Mouse (Mus musculus): ENCODE measurements around the gene Dclk1. TPM values are rescaled to one million over a fixed set of nuclear protein-coding genes. Genes with fewer than 3 reads are reported as not detected.

Gene Dclk1
- polyA plus RNA-seq, 1 experiment from 2014 or later, result 24.5 TPM

GRCm38 (mm10) chr3:55521776-55522175 lies 279.6 kb downstream of the Dclk1 start:
- no peak for ATAC-seq (ENCODE audit: low FRiP score, low TSS enrichment)
- Histone ChIP-seq H3K27ac (ENCODE audit: low read depth, low read length) (no peak overlapping the region), H3K9ac (ENCODE audit: low read depth, low read length) (no peak overlapping the region), H3K4me2 (replicated peaks; ENCODE audit: low read depth, low read length) (no peak overlapping the region), H3K27me3 (ENCODE audit: control insufficient read depth, insufficient read depth, low read length) (no peaks in the 10 kb centered on the region), H3K4me3 (ENCODE audit: low read length) (no peak overlapping the region), H3K36me3 (ENCODE audit: control insufficient read depth, insufficient read depth, low read length) (no peaks in the 10 kb centered on the region), H3K9me3 (ENCODE audit: control insufficient read depth, low read length) (no peaks in the 10 kb centered on the region), H3K4me1 (ENCODE audit: control insufficient read depth, insufficient read depth, low read length) (peaks cover 24% of the 10 kb centered on the region)
- WGBS, result 81% methylated on average over 8 of the region's 8 CpGs

DNA sequence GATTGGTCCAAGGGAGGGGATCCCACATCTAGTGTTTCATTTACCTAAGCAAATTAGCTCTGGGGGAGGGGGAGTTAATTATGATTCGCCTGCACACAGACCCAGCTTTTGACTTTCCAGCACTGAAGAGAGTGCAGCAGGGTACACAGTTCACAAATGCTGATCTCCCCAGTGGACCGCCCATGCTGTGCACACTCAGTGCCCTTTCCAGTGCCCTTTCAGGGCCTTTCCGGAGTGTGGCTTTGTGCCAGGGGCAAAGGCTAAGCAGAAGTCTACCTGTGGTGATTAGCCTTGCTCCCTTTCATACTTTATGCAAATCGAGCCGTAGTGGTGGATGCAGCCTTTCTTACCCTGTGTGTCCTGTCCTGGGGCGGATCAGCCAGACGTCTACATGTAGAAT lies 281.1 kb downstream of the Dclk1 start:
- no peak overlapping the region for H3K4me3 ChIP-seq (ENCODE audit: low read length)
- ATAC-seq (ENCODE audit: low FRiP score, low TSS enrichment), result 0 out of 2 replicates have a peak, but pooled peaks have one; percentile 41
- no peak overlapping the region for H3K4me2 ChIP-seq (replicated peaks; ENCODE audit: low read depth, low read length)
- H3K4me1 ChIP-seq (ENCODE audit: control insufficient read depth, insufficient read depth, low read length), result peaks cover 14% of the 10 kb centered on the region; the same call in 1 of the 2 replicates
- WGBS, result 36% methylated on average over 7 of the region's 7 CpGs
- H3K9ac ChIP-seq (ENCODE audit: low read depth, low read length), result no peak overlapping the region
- H3K9me3 ChIP-seq (ENCODE audit: control insufficient read depth, low read length), result no peaks in the 10 kb centered on the region
- H3K27me3 ChIP-seq (ENCODE audit: control insufficient read depth, insufficient read depth, low read length), result no peaks in the 10 kb centered on the region
- no peaks in the 10 kb centered on the region for H3K36me3 ChIP-seq (ENCODE audit: control insufficient read depth, insufficient read depth, low read length)
- no peak overlapping the region for H3K27ac ChIP-seq (ENCODE audit: low read depth, low read length)

DNA sequence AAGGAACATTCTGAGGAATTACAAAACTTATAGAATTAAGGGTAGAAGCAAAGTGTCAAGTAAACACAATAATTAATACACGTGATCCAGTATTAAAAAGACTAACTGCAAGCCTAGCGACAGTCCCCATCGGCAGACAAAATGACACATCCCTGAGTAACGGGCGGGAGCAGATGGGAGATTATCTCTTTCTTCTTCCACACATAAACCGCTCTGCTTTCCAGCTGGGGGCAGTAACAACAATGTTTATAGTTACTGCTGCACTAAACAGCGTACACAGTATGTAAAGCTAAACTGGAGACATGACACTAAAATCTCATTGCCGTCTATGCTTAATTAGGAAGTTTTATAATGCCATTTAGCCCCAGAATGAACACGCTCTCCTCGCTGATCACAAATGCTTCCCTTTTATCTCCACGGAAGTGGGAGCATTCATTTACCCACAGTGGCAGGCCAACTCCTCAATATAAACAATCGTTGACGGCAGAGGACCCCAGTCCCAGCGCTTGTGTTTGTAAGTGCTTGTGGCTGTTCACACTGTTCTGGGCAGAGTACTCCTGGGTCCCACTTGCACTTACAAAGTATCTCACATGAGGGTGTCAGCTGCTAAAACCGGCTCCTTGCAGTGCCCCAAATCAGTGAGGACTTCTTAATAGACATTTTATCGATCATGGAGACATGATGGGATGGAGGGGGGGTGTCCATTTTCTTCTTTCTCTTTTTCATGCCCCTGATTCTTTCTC lies 281.7 kb downstream of the Dclk1 start:
- WGBS, result 22% methylated on average over 16 of the region's 16 CpGs
- Histone ChIP-seq H3K36me3 (ENCODE audit: control insufficient read depth, insufficient read depth, low read length) (no peaks in the 10 kb centered on the region), H3K4me3 (ENCODE audit: low read length) (no peak overlapping the region), H3K4me2 (replicated peaks; ENCODE audit: low read depth, low read length) (peak overlapping the region; percentile 17; the same call in 1 of the 2 replicates), H3K9ac (ENCODE audit: low read depth, low read length) (no peak overlapping the region), H3K9me3 (ENCODE audit: control insufficient read depth, low read length) (no peaks in the 10 kb centered on the region), H3K4me1 (ENCODE audit: control insufficient read depth, insufficient read depth, low read length) (peaks cover 14% of the 10 kb centered on the region; the same call in 1 of the 2 replicates), H3K27me3 (ENCODE audit: control insufficient read depth, insufficient read depth, low read length) (no peaks in the 10 kb centered on the region), H3K27ac (ENCODE audit: low read depth, low read length) (peak overlapping the region; percentile 11; the same call in 1 of the 2 replicates)
- no peak for ATAC-seq (ENCODE audit: low FRiP score, low TSS enrichment)

GRCm38 (mm10) chr3:55524491-55525195 lies 282.5 kb downstream of the Dclk1 start:
- Histone ChIP-seq H3K4me3 (ENCODE audit: low read length) (no peak overlapping the region), H3K27ac (ENCODE audit: low read depth, low read length) (peak overlapping the region; percentile 11; the same call in 1 of the 2 replicates), H3K9me3 (ENCODE audit: control insufficient read depth, low read length) (no peaks in the 10 kb centered on the region), H3K4me2 (replicated peaks; ENCODE audit: low read depth, low read length) (no peak overlapping the region), H3K9ac (ENCODE audit: low read depth, low read length) (no peak overlapping the region), H3K36me3 (ENCODE audit: control insufficient read depth, insufficient read depth, low read length) (no peaks in the 10 kb centered on the region), H3K4me1 (ENCODE audit: control insufficient read depth, insufficient read depth, low read length) (peaks cover 14% of the 10 kb centered on the region; the same call in 1 of the 2 replicates), H3K27me3 (ENCODE audit: control insufficient read depth, insufficient read depth, low read length) (no peaks in the 10 kb centered on the region)
- ATAC-seq (ENCODE audit: low FRiP score, low TSS enrichment), result peak; percentile 79
- 58% methylated on average over 9 of the region's 9 CpGs for WGBS

DNA sequence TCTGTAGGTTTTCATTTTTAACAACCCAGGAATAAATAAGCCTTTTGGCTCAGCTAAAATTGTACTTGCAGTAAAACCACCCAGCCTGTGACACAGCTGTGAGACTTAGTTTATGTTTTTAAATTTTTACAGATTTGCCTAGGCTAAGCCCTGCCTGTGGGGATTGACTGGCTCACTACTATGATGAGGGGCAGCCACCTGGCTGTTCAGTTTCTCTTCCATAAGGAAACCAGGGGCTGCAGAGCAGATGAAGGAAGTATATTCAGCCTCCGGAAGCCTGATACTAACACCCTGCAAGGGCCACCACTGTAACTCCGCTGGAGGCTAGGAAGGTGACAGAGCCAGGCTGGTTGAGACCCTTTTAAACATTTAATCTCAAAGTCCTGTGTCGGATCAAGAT lies 284.3 kb downstream of the Dclk1 start:
- Histone ChIP-seq H3K9ac (ENCODE audit: low read depth, low read length) (no peak overlapping the region), H3K9me3 (ENCODE audit: control insufficient read depth, low read length) (no peaks in the 10 kb centered on the region), H3K36me3 (ENCODE audit: control insufficient read depth, insufficient read depth, low read length) (no peaks in the 10 kb centered on the region), H3K4me2 (replicated peaks; ENCODE audit: low read depth, low read length) (no peak overlapping the region), H3K4me3 (ENCODE audit: low read length) (no peak overlapping the region), H3K27ac (ENCODE audit: low read depth, low read length) (no peak overlapping the region), H3K4me1 (ENCODE audit: control insufficient read depth, insufficient read depth, low read length) (peaks cover 14% of the 10 kb centered on the region; the same call in 1 of the 2 replicates), H3K27me3 (ENCODE audit: control insufficient read depth, insufficient read depth, low read length) (no peaks in the 10 kb centered on the region)
- ATAC-seq (ENCODE audit: low FRiP score, low TSS enrichment), result no peak
- 83% methylated on average over 3 of the region's 3 CpGs for WGBS

DNA sequence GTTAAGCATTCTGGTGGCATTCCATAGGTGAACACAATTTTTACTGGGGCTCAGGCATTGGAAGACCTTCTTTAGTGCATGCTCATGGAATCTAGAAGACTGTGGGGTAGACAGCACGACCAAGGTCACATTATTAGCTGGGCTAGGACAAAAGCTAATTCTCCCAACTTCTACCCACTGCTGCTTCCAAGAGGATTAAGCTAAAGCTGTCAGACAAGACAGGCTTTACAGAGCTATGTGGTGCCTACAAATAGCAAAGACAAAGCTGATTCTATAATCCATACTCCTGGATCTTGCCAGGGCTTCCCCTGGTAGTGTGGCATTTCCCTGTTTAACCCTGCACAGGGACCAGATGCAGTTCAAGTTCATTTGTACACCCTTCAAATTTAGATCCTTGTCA lies 285.4 kb downstream of the Dclk1 start:
- H3K27ac ChIP-seq (ENCODE audit: low read depth, low read length), result no peak overlapping the region
- no peak overlapping the region for H3K9ac ChIP-seq (ENCODE audit: low read depth, low read length)
- H3K4me3 ChIP-seq (ENCODE audit: low read length), result no peak overlapping the region
- H3K4me1 ChIP-seq (ENCODE audit: control insufficient read depth, insufficient read depth, low read length), result peaks cover 19% of the 10 kb centered on the region; the same call in 1 of the 2 replicates
- no peak for ATAC-seq (ENCODE audit: low FRiP score, low TSS enrichment)
- H3K9me3 ChIP-seq (ENCODE audit: control insufficient read depth, low read length), result no peaks in the 10 kb centered on the region
- H3K4me2 ChIP-seq (replicated peaks; ENCODE audit: low read depth, low read length), result no peak overlapping the region
- 81% methylated on average over 1 of the region's 1 CpGs for WGBS
- H3K27me3 ChIP-seq (ENCODE audit: control insufficient read depth, insufficient read depth, low read length), result no peaks in the 10 kb centered on the region
- no peaks in the 10 kb centered on the region for H3K36me3 ChIP-seq (ENCODE audit: control insufficient read depth, insufficient read depth, low read length)

- no peak overlapping the region for H3K4me3 ChIP-seq (ENCODE audit: low read length)
- no peaks in the 10 kb centered on the region for H3K27me3 ChIP-seq (ENCODE audit: control insufficient read depth, insufficient read depth, low read length)
- H3K27ac ChIP-seq (ENCODE audit: low read depth, low read length), result no peak overlapping the region
- H3K4me1 ChIP-seq (ENCODE audit: control insufficient read depth, insufficient read depth, low read length), result peaks cover 19% of the 10 kb centered on the region; the same call in 1 of the 2 replicates
- no peak overlapping the region for H3K4me2 ChIP-seq (replicated peaks; ENCODE audit: low read depth, low read length)
- no peak overlapping the region for H3K9ac ChIP-seq (ENCODE audit: low read depth, low read length)
- 92% methylated on average over 5 of the region's 5 CpGs for WGBS
- no peak for ATAC-seq (ENCODE audit: low FRiP score, low TSS enrichment)
- H3K9me3 ChIP-seq (ENCODE audit: control insufficient read depth, low read length), result no peaks in the 10 kb centered on the region
- no peaks in the 10 kb centered on the region for H3K36me3 ChIP-seq (ENCODE audit: control insufficient read depth, insufficient read depth, low read length)
Observed at GRCm38 (mm10) chr3:55528012-55528411, 285.8 kb downstream of the Dclk1 start.

- ATAC-seq (ENCODE audit: low FRiP score, low TSS enrichment), result no peak
- no peak overlapping the region for H3K27ac ChIP-seq (ENCODE audit: low read depth, low read length)
- H3K4me3 ChIP-seq (ENCODE audit: low read length), result no peak overlapping the region
- no peak overlapping the region for H3K9ac ChIP-seq (ENCODE audit: low read depth, low read length)
- H3K4me2 ChIP-seq (replicated peaks; ENCODE audit: low read depth, low read length), result no peak overlapping the region
- 75% methylated on average over 2 of the region's 2 CpGs for WGBS
- no peaks in the 10 kb centered on the region for H3K9me3 ChIP-seq (ENCODE audit: control insufficient read depth, low read length)
- no peaks in the 10 kb centered on the region for H3K27me3 ChIP-seq (ENCODE audit: control insufficient read depth, insufficient read depth, low read length)
- no peaks in the 10 kb centered on the region for H3K36me3 ChIP-seq (ENCODE audit: control insufficient read depth, insufficient read depth, low read length)
- peaks cover 9% of the 10 kb centered on the region; the same call in 1 of the 2 replicates for H3K4me1 ChIP-seq (ENCODE audit: control insufficient read depth, insufficient read depth, low read length)
Observed at GRCm38 (mm10) chr3:55529414-55529813, 287.2 kb downstream of the Dclk1 start.
